Mouse (Mus musculus) lung, embryonic 15.5 days (tissue): ENCODE measurements at regions not wholly inside any gene's neighbourhood (a gene's known extent, or its start where the extent isn't known, plus 50 kb on each side); places are given as distances from the start of the nearest gene placed in this dataset.

ENCODE experiments used
- ATAC-seq: fragments of 200-750 bp; cut with Nextera tagmentation; 2 replicates; pipeline ENCODE4 v1.8.0; 2017; ENCODE audit warnings: moderate number of reproducible peaks, borderline replicate concordance; ENCODE audit not compliant: low FRiP score, low TSS enrichment; ENCODE audit errors: extremely low read depth
- H3K27ac ChIP-seq: fragments of 300-500 bp; sonication (generic); 2 replicates; pipeline ENCODE4 v1.5.1; 2015; ENCODE audit warnings: moderate library complexity, mild to moderate bottlenecking, inconsistent platforms
- H3K27me3 ChIP-seq: fragments of 300-500 bp; sonication (generic); 2 replicates; pipeline ENCODE4 v1.6.1; 2015; ENCODE audit warnings: inconsistent platforms
- H3K36me3 ChIP-seq: fragments of 300-500 bp; sonication (generic); 2 replicates; pipeline ENCODE4 v1.6.1; 2015; ENCODE audit warnings: inconsistent platforms
- H3K4me1 ChIP-seq: fragments of 300-500 bp; sonication (generic); 2 replicates; pipeline ENCODE4 v1.6.1; 2015; ENCODE audit warnings: inconsistent platforms
- H3K4me2 ChIP-seq: fragments of 300-500 bp; sonication (generic); 2 replicates; pipeline ENCODE4 v1.6.1; 2015; ENCODE audit warnings: inconsistent platforms, mild to moderate bottlenecking, moderate library complexity
- H3K4me3 ChIP-seq: fragments of 300-500 bp; sonication (generic); 2 replicates; pipeline ENCODE4 v1.5.1; 2015; ENCODE audit warnings: mild to moderate bottlenecking, inconsistent platforms
- H3K9ac ChIP-seq: fragments of 300-500 bp; sonication (generic); 2 replicates; pipeline ENCODE4 v1.6.1; 2015; ENCODE audit warnings: inconsistent platforms
- H3K9me3 ChIP-seq: fragments of 300-500 bp; sonication (generic); 2 replicates; pipeline ENCODE4 v1.6.1; 2016; ENCODE audit warnings: inconsistent platforms
- WGBS: fragments of 180-500 bp; shearing (Covaris S2); methylation state at CpG from one replicate; pipeline ENCODE4 v1.1.7; 2015; 5-methylcytosine and 5-hydroxymethylcytosine counted together

DNA sequence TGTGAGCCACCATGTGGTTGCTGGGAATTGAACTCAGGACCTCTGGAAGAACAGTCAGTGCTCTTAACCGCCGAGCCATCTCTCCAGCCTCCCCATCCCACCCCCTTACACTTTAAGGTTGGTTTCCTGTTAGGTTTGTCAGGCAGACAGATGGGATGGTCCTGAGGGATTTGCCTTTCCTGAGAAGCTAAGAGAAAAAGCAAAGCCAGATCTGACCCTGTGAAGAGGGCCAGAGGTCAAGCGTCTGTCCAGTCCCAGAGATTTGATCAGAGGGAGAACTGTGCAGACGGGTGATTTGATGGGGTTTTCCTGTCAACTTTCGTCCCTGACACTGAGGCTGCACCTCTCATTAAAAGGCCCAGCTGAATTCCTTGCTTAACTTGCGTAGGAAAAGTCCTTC is 75.4 kb upstream of the Irf2bp2 start:
- no peaks in the 10 kb centered on the region for H3K36me3 ChIP-seq
- no peaks in the 10 kb centered on the region for H3K27me3 ChIP-seq
- peaks cover 49% of the 10 kb centered on the region for H3K4me1 ChIP-seq
- H3K27ac ChIP-seq: peak overlapping the region; percentile 99
- H3K9ac ChIP-seq: no peak overlapping the region
- H3K4me3 ChIP-seq: no peak overlapping the region
- WGBS: 61% methylated on average over 6 of the region's 6 CpGs
- H3K4me2 ChIP-seq: no peak overlapping the region
- ATAC-seq: no peak
- no peaks in the 10 kb centered on the region for H3K9me3 ChIP-seq

DNA sequence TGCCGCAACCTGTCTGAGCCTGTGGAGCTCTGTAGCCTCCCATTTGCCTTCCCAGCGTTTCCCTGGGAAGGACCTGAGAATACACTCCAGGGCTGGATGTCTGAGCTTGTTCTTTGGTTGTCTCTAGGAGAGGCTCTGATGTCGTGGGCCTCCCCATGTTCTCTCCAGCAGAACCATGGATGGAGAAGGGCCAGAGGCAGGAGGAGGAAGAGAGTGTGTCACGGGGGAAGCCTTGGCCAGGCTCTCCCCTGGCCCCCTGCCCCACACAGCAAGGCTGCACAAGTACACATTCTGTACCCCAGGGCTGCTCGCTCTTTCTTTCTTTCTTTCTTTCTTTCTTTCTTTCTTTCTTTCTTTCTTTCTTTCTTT is 74.9 kb upstream of the Irf2bp2 start:
- Histone ChIP-seq H3K9me3 (no peaks in the 10 kb centered on the region), H3K27me3 (no peaks in the 10 kb centered on the region), H3K4me1 (peaks cover 55% of the 10 kb centered on the region), H3K4me3 (no peak overlapping the region), H3K27ac (peak overlapping the region; percentile 99), H3K36me3 (no peaks in the 10 kb centered on the region), H3K9ac (no peak overlapping the region), H3K4me2 (no peak overlapping the region)
- no peak for ATAC-seq
- WGBS: 67% methylated on average over 5 of the region's 5 CpGs

DNA sequence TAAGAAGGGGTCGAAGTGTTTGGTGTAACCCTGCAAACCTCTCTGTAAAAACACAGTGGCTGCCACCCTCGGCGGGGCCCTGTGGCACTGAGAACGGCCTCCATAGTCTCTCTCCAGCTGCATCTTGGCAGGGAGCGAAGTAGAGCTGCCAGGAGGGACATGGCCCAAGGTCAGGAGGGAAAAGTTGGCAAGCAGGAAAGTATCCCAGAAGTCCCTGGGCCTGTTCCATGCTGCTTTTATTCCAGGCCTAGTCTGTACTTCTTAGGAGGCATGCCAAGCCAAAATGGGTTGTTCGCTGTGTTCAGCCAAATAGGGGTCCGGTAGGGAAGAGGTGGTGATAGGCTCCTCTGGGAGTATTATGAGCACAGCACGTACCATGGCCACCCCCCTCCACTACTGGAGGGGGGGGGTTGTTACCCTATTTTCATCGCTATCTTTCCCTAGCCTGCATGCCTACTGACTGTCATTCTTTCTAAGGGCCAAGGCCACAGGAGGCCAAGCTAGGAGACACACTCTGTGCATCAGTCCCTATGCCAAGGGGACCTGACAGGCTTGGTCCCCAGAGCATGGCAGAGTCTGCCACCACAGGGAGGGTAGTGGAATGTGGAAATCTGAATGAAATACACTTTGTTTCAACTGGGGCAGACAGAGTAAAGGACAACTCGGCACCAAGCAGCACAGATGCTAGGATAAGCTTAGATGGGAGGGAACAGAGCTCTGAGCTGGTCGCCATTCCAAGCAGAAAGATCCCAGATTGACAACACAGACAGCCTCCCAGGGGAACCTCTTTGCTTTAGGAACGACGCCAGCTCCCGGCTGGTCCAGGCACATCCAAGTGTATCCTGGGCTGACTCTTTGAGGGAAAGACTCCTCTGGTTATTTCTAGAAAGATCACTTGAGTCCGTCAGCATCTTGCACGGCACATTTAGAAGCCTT is 74.2 kb upstream of the Irf2bp2 start:
- Histone ChIP-seq H3K9ac (peak overlapping the region; percentile 41; the same call in 1 of the 2 replicates), H3K4me2 (no peak overlapping the region), H3K4me1 (peaks cover 61% of the 10 kb centered on the region), H3K27me3 (no peaks in the 10 kb centered on the region), H3K27ac (peak overlapping the region; percentile 99), H3K9me3 (no peaks in the 10 kb centered on the region), H3K4me3 (no peak overlapping the region), H3K36me3 (no peaks in the 10 kb centered on the region)
- WGBS: 53% methylated on average over 16 of the region's 16 CpGs
- ATAC-seq: peak; percentile 19; the same call in 1 of the 2 replicates

DNA sequence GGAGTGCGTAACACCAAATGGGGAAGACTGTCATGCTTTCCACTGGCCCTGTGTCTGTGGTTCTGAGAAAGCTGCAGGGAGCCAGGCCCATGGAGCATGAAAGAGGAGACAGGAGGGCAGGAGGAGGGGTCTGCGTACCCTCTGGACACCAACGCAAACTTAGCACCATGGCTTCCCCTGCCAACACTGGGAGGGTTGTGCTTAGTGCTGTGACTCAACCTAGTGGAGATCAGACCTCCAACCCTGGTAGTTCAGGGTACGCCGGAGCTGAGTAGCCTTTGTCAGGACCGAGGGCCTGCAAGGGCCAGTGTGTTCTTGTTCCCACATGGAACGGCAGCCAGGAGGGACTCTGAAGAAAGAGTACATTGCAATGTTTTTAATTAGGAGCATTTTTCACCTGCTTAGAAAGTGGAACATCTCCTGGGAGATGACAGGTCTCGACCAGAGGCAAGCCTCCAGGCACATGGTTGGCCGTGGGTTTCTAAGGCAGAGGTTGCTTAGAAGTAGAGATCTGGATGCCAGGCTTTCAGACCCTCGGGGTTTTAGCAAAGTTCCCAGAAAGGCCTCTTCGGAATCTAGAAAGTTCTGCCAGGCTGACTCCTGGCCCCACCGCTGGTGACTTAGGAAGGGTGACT is 73.4 kb upstream of the Irf2bp2 start:
- Histone ChIP-seq H3K36me3 (no peaks in the 10 kb centered on the region), H3K9ac (peak overlapping the region; percentile 41; the same call in 1 of the 2 replicates), H3K4me2 (peak overlapping the region; percentile 43), H3K27ac (peak overlapping the region; percentile 99), H3K4me3 (no peak overlapping the region), H3K27me3 (no peaks in the 10 kb centered on the region), H3K4me1 (peaks cover 69% of the 10 kb centered on the region), H3K9me3 (no peaks in the 10 kb centered on the region)
- ATAC-seq: no peak; the same call in 1 of the 2 replicates
- WGBS: 43% methylated on average over 12 of the region's 12 CpGs

DNA sequence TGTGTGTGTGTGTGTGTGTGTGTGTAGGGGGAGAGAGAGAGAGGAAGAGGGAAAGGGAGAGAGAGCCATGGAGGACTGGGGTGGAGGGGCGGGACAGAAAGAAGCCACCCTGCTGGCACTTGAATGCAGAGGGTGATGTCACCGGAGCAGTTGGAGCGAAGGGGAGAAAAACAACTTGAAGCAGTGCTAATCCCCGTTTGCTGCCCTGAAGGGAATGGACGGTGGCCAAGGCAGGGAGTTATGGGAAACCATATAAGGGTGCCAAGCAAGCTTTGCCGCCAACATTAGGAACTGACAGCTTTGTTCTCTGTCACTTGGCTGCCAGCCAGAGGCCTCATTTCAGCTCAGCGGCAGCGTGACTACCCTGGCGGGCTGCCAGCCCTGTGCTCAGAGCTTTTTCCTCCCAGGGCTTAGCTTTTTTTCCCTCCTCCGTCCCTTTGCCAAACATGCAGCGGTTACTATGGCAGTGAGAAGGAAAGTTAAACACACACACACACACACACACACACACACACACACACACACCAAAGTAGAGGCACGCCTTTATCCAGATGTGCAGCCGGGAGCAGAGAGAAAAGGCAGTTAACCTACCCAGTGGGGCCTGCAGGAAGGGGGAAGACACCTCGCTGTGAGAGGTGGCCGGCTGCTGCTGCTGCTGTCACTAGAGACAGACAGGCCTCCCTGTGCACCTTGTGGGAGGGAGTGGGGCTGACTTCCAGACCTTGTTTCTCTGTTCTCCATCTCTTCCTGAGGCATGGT is 72.7 kb upstream of the Irf2bp2 start:
- no peaks in the 10 kb centered on the region for H3K27me3 ChIP-seq
- no peaks in the 10 kb centered on the region for H3K9me3 ChIP-seq
- peaks cover 76% of the 10 kb centered on the region for H3K4me1 ChIP-seq
- 1% methylated on average over 15 of the region's 15 CpGs for WGBS
- 0 out of 2 replicates have a peak overlapping the region, but pooled peaks have one; percentile 25 for H3K9ac ChIP-seq
- H3K27ac ChIP-seq: peak overlapping the region; percentile 99
- H3K4me2 ChIP-seq: peak overlapping the region; percentile 45
- peak; percentile 92 for ATAC-seq
- H3K4me3 ChIP-seq: no peak overlapping the region
- no peaks in the 10 kb centered on the region for H3K36me3 ChIP-seq

DNA sequence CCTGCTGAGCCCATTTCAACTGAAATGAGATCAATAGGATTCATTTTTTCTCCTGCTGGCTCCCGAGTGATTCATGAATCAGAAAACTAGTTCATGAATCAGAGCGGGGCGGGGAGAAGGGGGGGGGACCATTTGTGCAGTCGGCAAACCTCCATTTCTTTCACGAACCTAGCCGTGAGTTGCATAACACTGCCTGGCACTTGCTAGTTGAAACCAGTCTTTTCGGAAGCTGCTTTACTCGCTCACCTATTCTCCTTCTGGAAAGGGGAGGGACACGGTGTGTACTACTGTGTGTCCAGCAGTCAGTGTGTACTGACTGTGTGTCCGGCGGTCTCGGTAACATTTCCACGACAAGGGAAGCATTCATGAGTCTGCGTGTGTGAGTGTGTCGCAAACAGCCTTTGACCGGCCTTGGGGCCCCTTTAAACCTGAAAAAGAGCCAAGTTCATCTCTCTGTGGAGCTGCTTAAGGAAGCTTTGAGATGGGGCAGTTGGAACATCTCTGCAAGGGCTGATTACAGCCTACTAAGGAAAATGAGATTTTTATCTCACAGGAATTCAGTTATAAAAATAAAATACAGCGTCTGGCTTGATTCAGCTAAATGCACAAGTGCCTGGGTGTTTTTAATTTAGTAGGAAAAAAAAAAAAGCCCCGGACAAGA is 71.9 kb upstream of the Irf2bp2 start:
- Histone ChIP-seq H3K4me3 (peak overlapping the region; percentile 8; the same call in 1 of the 2 replicates), H3K27ac (peak overlapping the region; percentile 99), H3K4me2 (peak overlapping the region; percentile 45), H3K9me3 (no peaks in the 10 kb centered on the region), H3K4me1 (peaks cover 83% of the 10 kb centered on the region), H3K36me3 (no peaks in the 10 kb centered on the region), H3K9ac (peak overlapping the region; percentile 31; the same call in 1 of the 2 replicates), H3K27me3 (no peaks in the 10 kb centered on the region)
- WGBS: 7% methylated on average over 18 of the region's 18 CpGs
- no peak for ATAC-seq

DNA sequence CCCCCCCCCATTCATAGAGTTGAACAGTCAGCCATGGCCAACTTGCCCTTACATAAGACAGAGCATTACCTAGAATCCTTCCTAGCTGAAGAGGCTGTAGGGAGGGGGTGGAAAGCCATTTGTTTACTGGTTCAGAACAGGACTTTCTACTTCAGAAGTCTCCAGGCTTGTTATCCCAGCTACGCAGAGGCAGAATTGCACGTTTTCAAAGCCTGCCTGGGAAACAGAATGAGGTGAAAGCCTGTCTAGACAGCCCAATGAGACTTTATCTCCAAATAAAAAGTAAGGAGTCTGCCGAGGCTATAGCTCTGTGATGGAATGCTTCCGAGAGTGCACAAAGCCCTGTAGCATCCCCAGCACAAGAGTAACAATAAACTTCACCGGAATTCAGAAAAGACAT is 71.1 kb upstream of the Irf2bp2 start:
- no peak overlapping the region for H3K9ac ChIP-seq
- no peaks in the 10 kb centered on the region for H3K9me3 ChIP-seq
- no peaks in the 10 kb centered on the region for H3K36me3 ChIP-seq
- H3K4me3 ChIP-seq: no peak overlapping the region
- peaks cover 91% of the 10 kb centered on the region for H3K4me1 ChIP-seq
- no peak overlapping the region for H3K4me2 ChIP-seq
- 39% methylated on average over 5 of the region's 5 CpGs for WGBS
- no peak for ATAC-seq
- no peaks in the 10 kb centered on the region for H3K27me3 ChIP-seq
- peak overlapping the region; percentile 99 for H3K27ac ChIP-seq

DNA sequence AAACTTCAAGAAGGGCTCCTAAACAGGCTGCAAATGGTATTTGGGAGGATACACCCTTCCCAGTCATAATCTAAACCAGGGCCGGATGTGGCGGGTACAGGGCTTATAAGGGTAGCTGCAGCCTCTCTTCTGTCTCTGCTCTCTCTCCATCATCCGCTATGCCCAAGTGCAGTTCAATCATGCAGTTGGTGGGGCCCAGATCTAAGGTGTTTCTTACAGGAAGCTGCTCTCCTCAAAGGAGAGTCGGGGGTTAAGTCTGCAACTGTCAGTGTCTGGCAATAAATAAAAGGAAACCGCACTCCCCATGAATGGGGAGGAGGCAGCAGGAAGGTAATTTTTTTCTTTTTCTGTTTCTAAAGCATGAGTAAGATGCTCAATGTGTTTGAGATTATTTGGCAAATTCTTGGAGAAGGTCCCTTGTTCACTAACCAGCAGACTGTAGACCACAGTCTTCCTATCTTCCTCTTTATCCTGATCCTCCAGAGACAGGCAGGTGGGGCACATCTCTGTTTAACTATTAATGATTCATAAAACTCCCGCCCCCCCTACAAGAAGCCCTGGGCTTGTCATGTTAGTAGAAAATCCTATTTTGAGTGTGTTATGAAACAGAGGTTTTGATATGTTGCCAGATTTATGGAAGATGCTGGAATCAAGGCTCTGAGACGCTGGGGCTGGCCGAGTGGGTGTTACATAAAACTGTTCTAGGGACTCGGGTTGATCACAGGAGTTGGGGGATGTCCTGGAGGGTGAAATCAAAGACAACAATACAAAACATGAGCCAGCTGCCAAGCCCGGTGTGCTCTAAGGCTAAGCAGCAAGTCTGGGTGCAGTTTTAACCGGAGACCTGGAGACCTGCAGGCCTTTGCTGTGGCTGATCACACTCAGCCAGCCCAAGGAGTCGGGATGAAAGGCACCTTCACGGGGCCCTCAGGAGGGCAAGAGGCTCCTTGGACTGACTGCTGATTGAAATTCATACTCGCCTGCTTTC is 69.3 kb upstream of the Irf2bp2 start:
- Histone ChIP-seq H3K9me3 (no peaks in the 10 kb centered on the region), H3K4me2 (no peak overlapping the region), H3K9ac (no peak overlapping the region), H3K27ac (peak overlapping the region; percentile 96), H3K27me3 (no peaks in the 10 kb centered on the region), H3K4me3 (no peak overlapping the region), H3K4me1 (peaks cover 90% of the 10 kb centered on the region), H3K36me3 (no peaks in the 10 kb centered on the region)
- no peak for ATAC-seq
- 23% methylated on average over 14 of the region's 14 CpGs for WGBS

DNA sequence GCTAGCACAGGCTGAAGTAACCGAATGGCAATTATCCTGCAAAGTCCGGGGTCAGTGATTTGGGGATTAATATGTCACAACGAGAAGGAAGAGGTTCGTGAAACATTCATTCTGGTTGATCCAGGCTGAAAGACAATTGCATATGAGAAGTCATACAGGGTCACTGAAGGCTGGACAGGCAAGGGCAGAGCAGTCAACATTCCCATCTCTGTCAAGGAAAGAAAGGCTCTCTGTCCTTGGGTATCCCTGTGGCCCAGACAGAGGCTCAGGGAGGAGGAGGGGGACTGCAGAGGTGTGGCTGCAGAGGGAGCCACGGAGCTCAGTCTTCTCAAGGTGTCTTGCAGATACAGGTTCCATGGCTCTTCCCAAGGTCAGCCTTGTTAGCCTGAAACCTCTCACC is 68.4 kb upstream of the Irf2bp2 start:
- H3K9me3 ChIP-seq: no peaks in the 10 kb centered on the region
- no peak overlapping the region for H3K9ac ChIP-seq
- peak overlapping the region; percentile 51; the same call in 1 of the 2 replicates for H3K4me2 ChIP-seq
- no peaks in the 10 kb centered on the region for H3K27me3 ChIP-seq
- peak overlapping the region; percentile 96 for H3K27ac ChIP-seq
- no peaks in the 10 kb centered on the region for H3K36me3 ChIP-seq
- no peak overlapping the region for H3K4me3 ChIP-seq
- peaks cover 81% of the 10 kb centered on the region for H3K4me1 ChIP-seq
- WGBS: 29% methylated on average over 5 of the region's 5 CpGs
- ATAC-seq: no peak

DNA sequence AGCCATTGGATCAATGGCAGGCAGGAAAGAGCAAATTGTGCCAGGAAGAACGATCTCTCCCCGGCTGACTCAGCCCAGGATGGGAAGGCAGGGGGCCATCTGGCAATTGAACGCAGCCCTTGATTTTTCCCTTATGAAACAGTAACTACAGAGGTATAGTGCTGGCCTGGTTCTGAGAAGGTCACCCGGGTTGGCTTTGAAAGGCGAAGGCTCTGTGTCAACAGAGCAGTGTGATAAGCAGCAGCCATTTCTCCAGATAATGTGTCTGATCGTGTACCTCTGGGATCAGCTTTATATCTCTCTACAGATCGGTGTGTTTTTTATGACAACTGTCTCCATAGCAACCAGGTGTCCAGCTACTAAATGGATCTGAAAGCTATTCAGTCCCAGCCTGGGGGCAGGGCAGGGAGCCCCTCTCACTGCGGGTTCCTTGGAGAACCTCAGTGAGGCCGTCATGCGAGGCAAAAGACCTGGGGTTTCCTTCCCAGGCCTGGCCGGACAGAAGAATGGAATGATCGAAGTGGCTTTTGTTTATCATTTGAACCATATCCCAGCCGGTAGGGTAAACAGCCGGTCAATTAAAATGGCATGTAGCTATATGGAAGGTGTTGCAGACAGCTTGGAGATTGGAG is 67.8 kb upstream of the Irf2bp2 start:
- WGBS: 16% methylated on average over 14 of the region's 14 CpGs
- no peak for ATAC-seq
- no peaks in the 10 kb centered on the region for H3K9me3 ChIP-seq

More for the DNA sequence above, 67.8 kb upstream of the Irf2bp2 start:
- no peaks in the 10 kb centered on the region for H3K36me3 ChIP-seq
- no peak overlapping the region for H3K9ac ChIP-seq
- H3K4me1 ChIP-seq: peaks cover 80% of the 10 kb centered on the region
- H3K27me3 ChIP-seq: no peaks in the 10 kb centered on the region
- peak overlapping the region; percentile 51 for H3K4me2 ChIP-seq
- peak overlapping the region; percentile 96 for H3K27ac ChIP-seq
- H3K4me3 ChIP-seq: no peak overlapping the region
